Mouse (Mus musculus) heart, adult 2 months (tissue): ENCODE results near the gene Fbp1.
A peak's percentile ranks its signal among the peaks of the same experiment; 100 is the strongest.

ENCODE experiments used
- CTCF ChIP-seq: fragments of 200-600 bp; IDR thresholded peaks from 2 replicates; pipeline ENCODE4 v1.8.1; 2022; ENCODE audit warnings: antibody characterized with exemption, mild to moderate bottlenecking, moderate library complexity
- EP300 ChIP-seq: fragments of 200-500 bp; IDR thresholded peaks from 2 replicates; pipeline ENCODE4 v1.6.1; 2011; ENCODE audit warnings: low read depth, low read length, control low read depth; ENCODE audit not compliant: insufficient read depth

DNA sequence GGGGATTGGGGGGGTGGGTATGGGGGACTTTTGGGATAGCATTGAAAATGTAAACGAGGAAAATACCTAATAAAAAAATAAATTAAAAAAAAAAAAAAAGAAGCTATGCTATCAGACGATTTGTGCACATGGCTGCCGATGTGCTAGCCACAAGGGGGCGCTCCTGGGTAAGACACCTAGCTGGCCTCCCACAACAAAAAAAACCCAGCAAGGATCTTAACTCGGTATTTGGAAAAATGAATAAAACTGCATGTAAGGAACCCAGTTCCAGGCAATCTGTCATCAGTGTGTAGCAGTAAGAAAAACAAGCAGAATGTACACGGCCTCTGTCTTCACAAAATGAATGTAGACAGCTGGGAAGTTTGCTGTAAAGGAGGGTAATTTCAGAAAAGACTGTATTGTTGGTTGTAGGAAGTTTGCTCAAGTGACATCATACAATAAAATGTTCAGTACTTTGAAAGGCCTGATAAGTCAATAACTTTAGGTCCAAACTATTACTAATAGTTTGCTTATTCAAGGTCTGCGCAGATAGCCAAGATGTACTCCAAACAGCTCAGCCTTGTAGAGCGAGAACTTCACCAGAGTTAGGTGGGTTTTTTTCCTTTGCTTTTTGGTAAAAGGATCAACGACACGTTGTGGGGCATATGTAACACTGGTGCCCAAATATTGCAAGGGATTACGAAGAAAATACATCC lies 31.7 kb upstream of the Fbp1 start:
- TF ChIP-seq EP300 (0 out of 2 replicates have a peak, but pooled peaks have one; percentile 36), CTCF (peak; percentile 79)
